Mouse (Mus musculus): Measurements from ENCODE around the gene Abhd5. TPM values are rescaled to one million over a fixed set of nuclear protein-coding genes. Genes with fewer than 3 reads are reported as not detected.
A peak's percentile ranks its signal among the peaks of the same experiment; 100 is the strongest.

Abhd5 gene
- polyA plus RNA-seq, 1 experiment: 24.1 TPM

DNA sequence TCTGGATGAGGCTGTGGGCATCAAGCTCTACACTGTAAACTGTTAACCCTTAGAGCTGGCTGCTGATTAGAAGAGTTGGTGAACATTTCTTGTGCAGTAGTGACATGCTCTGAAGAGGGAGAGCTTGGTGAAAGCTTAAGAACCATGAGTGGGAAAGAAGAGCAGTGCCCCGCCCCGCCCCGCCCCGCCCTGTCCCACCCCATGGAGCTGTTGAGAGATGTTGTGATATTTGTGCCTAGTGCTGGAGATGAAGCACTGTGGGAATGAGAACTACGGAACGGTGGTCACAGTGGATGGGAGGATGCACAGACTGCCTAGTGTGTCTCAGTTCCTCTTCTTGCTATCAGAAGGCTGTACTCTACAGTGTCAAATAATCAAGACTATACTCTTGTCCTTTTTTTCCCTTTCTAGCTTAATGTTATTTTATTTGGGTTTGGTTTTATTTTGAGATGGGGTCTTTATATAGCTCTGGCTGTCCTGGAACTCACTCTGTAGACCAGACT, 18.9 kb downstream of the Abhd5 start:
- WGBS: 89% methylated on average over 6 of the region's 6 CpGs
- H3K4me3 ChIP-seq (replicated peaks; ENCODE audit: insufficient read depth, low read depth, low read length): no peak overlapping the region
- TF ChIP-seq CTCF (IDR thresholded peaks at IDR 0.05; ENCODE audit: borderline replicate concordance, insufficient read depth, low read depth, low read length): no peak
- TF ChIP-seq POLR2A (IDR thresholded peaks at IDR 0.05; ENCODE audit: borderline replicate concordance, insufficient read depth, low read length): no peak

DNA sequence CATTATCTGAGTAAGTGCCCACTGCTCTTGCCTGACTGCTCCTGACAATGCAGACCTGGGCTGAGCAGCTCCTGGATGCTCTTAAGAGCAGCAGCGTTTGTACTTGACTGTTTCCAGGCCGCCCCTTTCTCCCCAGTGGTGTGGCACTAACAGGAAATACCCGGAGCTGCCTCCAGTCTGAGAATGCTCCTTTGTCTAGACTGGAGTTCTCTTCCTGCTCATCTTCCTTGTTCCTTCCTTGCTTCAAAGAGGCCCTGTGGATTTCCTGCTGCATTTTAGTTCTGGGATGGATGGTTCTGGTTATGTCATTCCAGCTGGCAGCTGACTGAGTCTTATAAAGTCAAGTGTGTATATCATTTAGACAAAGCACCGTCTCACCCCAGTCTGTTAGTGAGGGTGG, 21.1 kb downstream of the Abhd5 start:
- 49% methylated on average over 4 of the region's 4 CpGs for WGBS
- Histone ChIP-seq H3K27ac (ENCODE audit: insufficient read depth, low read length) (no peak overlapping the region), H3K4me3 (replicated peaks; ENCODE audit: insufficient read depth, low read depth, low read length) (no peak overlapping the region), H3K4me1 (ENCODE audit: control insufficient read depth, insufficient read depth, low read length) (peaks cover 7% of the 10 kb centered on the region; the same call in 1 of the 2 replicates), H3K27me3 (ENCODE audit: control insufficient read depth, insufficient read depth, low read length) (no peaks in the 10 kb centered on the region)
- TF ChIP-seq POLR2A (IDR thresholded peaks at IDR 0.05; ENCODE audit: borderline replicate concordance, insufficient read depth, low read length) (no peak), CTCF (IDR thresholded peaks at IDR 0.05; ENCODE audit: borderline replicate concordance, insufficient read depth, low read depth, low read length) (no peak)
- no peak for DNase-seq

More for the DNA sequence above, 18.9 kb downstream of the Abhd5 start:
- DNase-seq: no peak
- no peaks in the 10 kb centered on the region for H3K27me3 ChIP-seq (ENCODE audit: control insufficient read depth, insufficient read depth, low read length)
- no peak overlapping the region for H3K27ac ChIP-seq (ENCODE audit: insufficient read depth, low read length)
- H3K4me1 ChIP-seq (ENCODE audit: control insufficient read depth, insufficient read depth, low read length): no peaks in the 10 kb centered on the region

DNA sequence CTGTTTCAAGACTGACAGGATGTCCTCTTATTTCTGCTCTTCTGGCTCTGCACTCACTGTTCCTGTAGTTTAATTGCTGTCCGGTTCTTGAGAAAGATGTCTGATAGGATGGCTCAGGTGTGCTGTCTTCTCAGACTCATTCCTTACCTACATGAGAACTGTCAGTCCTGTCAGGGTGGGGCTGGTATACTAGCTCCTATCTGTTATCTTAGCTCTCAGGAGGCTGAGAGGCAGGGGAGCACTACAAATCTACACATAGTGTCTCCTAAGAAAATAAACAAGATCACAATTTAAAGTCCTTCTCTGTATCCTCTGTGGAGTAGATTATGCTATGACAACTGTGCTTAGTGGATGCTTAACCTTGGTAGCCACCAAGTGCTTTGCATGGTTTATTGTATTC, 21.6 kb downstream of the Abhd5 start:
- H3K27ac ChIP-seq (ENCODE audit: insufficient read depth, low read length): no peak overlapping the region

DNA sequence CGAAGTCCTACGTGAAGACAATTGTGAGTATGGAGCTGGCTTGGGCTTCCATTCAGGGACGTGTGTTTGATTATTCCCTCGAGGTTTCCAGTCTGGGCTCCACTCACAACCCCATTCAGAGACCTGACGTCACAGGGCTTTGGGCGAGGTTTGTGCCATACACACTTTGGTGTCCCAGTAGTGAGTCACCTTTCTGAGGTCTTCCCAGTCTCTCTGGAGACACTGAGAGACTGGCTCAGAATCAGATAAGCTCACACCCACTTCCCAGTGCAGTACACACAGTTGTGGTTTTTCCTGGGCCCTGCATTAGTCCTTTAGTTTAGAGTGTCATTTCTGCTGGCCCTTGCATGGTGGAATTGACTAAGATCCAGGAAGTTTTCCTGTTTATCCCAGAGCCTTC, 27.6 kb downstream of the Abhd5 start:
- H3K4me3 ChIP-seq (replicated peaks; ENCODE audit: insufficient read depth, low read depth, low read length): no peak overlapping the region
- TF ChIP-seq POLR2A (IDR thresholded peaks at IDR 0.05; ENCODE audit: borderline replicate concordance, insufficient read depth, low read length): no peak
- no peak for TF ChIP-seq CTCF (IDR thresholded peaks at IDR 0.05; ENCODE audit: borderline replicate concordance, insufficient read depth, low read depth, low read length)
- no peaks in the 10 kb centered on the region for H3K27me3 ChIP-seq (ENCODE audit: control insufficient read depth, insufficient read depth, low read length)
- H3K4me1 ChIP-seq (ENCODE audit: control insufficient read depth, insufficient read depth, low read length): peaks cover 9% of the 10 kb centered on the region; the same call in 1 of the 2 replicates
- WGBS: 79% methylated on average over 6 of the region's 6 CpGs
- no peak overlapping the region for H3K27ac ChIP-seq (ENCODE audit: insufficient read depth, low read length)
- DNase-seq: no peak

More for the DNA sequence above, 21.6 kb downstream of the Abhd5 start:
- no peaks in the 10 kb centered on the region for H3K27me3 ChIP-seq (ENCODE audit: control insufficient read depth, insufficient read depth, low read length)
- H3K4me1 ChIP-seq (ENCODE audit: control insufficient read depth, insufficient read depth, low read length): peaks cover 7% of the 10 kb centered on the region; the same call in 1 of the 2 replicates
- no peak for DNase-seq
- no peak overlapping the region for H3K4me3 ChIP-seq (replicated peaks; ENCODE audit: insufficient read depth, low read depth, low read length)
- TF ChIP-seq POLR2A (IDR thresholded peaks at IDR 0.05; ENCODE audit: borderline replicate concordance, insufficient read depth, low read length) (no peak), CTCF (IDR thresholded peaks at IDR 0.05; ENCODE audit: borderline replicate concordance, insufficient read depth, low read depth, low read length) (no peak)
- WGBS: 81% methylated on average over 1 of the region's 1 CpGs

DNA sequence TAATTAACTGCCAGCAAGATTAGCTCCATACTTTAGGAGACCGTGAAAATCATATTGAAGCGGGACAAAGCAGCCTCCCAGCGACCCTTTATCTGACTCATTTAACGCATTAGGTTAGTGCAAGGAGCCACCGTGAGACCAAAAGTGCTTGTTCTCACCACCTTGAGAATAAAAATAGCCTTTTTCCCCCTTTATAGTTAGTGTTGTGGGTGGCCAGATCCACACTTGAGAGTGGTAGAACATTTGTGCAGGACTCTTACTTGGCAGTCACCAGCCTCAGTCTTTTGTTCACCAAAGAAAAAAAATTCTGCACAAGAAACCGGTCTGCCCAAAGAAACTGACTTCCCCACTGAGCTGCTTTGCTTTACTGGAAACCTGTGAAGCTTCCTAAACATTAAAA, 29.6 kb downstream of the Abhd5 start:
- no peak for TF ChIP-seq CTCF (IDR thresholded peaks at IDR 0.05; ENCODE audit: borderline replicate concordance, insufficient read depth, low read depth, low read length)
- no peak for DNase-seq
- Histone ChIP-seq H3K27ac (ENCODE audit: insufficient read depth, low read length) (no peak overlapping the region), H3K4me1 (ENCODE audit: control insufficient read depth, insufficient read depth, low read length) (peaks cover 6% of the 10 kb centered on the region; the same call in 1 of the 2 replicates), H3K27me3 (ENCODE audit: control insufficient read depth, insufficient read depth, low read length) (no peaks in the 10 kb centered on the region), H3K4me3 (replicated peaks; ENCODE audit: insufficient read depth, low read depth, low read length) (no peak overlapping the region)
- 73% methylated on average over 6 of the region's 6 CpGs for WGBS

DNA sequence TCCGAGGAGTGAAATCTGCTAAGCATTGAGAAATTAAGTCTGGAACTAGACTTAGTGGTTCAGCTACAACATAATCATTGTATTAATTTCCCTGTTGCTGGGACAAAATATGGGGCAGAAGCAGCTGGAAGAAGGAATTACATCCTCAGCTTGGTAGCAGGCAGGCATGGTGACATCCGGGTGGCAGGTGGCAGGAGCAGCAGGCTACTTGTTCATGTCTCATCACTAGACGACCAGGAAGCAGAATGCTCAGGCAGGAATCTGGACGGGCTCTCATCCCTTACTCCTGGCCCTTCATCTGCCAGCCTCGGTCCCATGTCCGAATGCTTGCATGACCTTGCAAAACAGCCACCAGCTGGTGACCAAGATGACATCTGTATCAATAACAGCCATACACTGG, 30.6 kb downstream of the Abhd5 start:
- no peak overlapping the region for H3K4me3 ChIP-seq (replicated peaks; ENCODE audit: insufficient read depth, low read depth, low read length)
- 17% methylated on average over 6 of the region's 6 CpGs for WGBS
- peaks cover 3% of the 10 kb centered on the region; the same call in 1 of the 2 replicates for H3K4me1 ChIP-seq (ENCODE audit: control insufficient read depth, insufficient read depth, low read length)
- no peak overlapping the region for H3K27ac ChIP-seq (ENCODE audit: insufficient read depth, low read length)
- peak; percentile 47 to 66 for DNase-seq
- H3K27me3 ChIP-seq (ENCODE audit: control insufficient read depth, insufficient read depth, low read length): no peaks in the 10 kb centered on the region
- TF ChIP-seq POLR2A (IDR thresholded peaks at IDR 0.05; ENCODE audit: borderline replicate concordance, insufficient read depth, low read length) (no peak), CTCF (IDR thresholded peaks at IDR 0.05; ENCODE audit: borderline replicate concordance, insufficient read depth, low read depth, low read length) (no peak)

DNA sequence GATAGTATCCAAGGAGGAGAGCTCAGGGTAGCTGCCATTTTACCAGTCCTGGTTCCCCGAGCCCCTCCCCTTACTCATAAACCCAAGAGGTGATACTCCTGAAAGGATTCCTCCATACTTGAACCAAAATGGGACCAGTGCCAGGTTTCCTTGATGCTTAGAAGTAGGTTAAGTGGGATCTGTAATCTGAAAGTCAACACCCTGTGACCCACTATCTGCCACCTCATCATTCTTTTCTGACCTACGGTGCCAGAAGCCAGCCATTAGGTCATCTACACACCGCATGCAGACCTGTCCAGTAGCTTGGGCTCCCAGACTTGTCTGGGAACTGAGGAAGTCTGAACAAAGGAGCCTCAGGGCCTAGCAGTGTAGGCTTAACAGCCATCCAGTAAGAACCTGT, 34.6 kb downstream of the Abhd5 start:
- TF ChIP-seq POLR2A (IDR thresholded peaks at IDR 0.05; ENCODE audit: borderline replicate concordance, insufficient read depth, low read length): no peak
- TF ChIP-seq CTCF (IDR thresholded peaks at IDR 0.05; ENCODE audit: borderline replicate concordance, insufficient read depth, low read depth, low read length): no peak
- no peak for DNase-seq
- no peak overlapping the region for H3K27ac ChIP-seq (ENCODE audit: insufficient read depth, low read length)
- peaks cover 3% of the 10 kb centered on the region; the same call in 1 of the 2 replicates for H3K4me1 ChIP-seq (ENCODE audit: control insufficient read depth, insufficient read depth, low read length)
- H3K27me3 ChIP-seq (ENCODE audit: control insufficient read depth, insufficient read depth, low read length): no peaks in the 10 kb centered on the region
- whole genome bisulfite sequencing: 87% methylated on average over 3 of the region's 3 CpGs
- no peak overlapping the region for H3K4me3 ChIP-seq (replicated peaks; ENCODE audit: insufficient read depth, low read depth, low read length)

- TF ChIP-seq CTCF (IDR thresholded peaks at IDR 0.05; ENCODE audit: borderline replicate concordance, insufficient read depth, low read depth, low read length) (no peak), POLR2A (IDR thresholded peaks at IDR 0.05; ENCODE audit: borderline replicate concordance, insufficient read depth, low read length) (no peak)
- WGBS: 93% methylated on average over 5 of the region's 5 CpGs
- no peak for DNase-seq
Observed at GRCm38 (mm10) chr9:122389287-122389920, 38.0 kb downstream of the Abhd5 start.

More at GRCm38 (mm10) chr9:122389287-122389920, 38.0 kb downstream of the Abhd5 start:
- no peaks in the 10 kb centered on the region for H3K27me3 ChIP-seq (ENCODE audit: control insufficient read depth, insufficient read depth, low read length)
- H3K27ac ChIP-seq (ENCODE audit: insufficient read depth, low read length): no peak overlapping the region
- no peaks in the 10 kb centered on the region for H3K4me1 ChIP-seq (ENCODE audit: control insufficient read depth, insufficient read depth, low read length)
- no peak overlapping the region for H3K4me3 ChIP-seq (replicated peaks; ENCODE audit: insufficient read depth, low read depth, low read length)

All from cerebellum, adult 2 months (tissue).